Mouse (Mus musculus) CD4-positive naive resting alpha-beta T cell, adult 57 days (primary cell): ENCODE data around the gene Pomt1. TPM values are rescaled to one million over a fixed set of nuclear protein-coding genes. Genes with fewer than 3 reads are reported as not detected.

ENCODE experiments used
- total RNA-seq: library from RNA; stranded (reverse); gene quantifications from one replicate; pipeline ENCODE4 v1.2.4, GENCODE M21; 2023

Pomt1 gene
- 16.4 TPM for total RNA-seq

DNA sequence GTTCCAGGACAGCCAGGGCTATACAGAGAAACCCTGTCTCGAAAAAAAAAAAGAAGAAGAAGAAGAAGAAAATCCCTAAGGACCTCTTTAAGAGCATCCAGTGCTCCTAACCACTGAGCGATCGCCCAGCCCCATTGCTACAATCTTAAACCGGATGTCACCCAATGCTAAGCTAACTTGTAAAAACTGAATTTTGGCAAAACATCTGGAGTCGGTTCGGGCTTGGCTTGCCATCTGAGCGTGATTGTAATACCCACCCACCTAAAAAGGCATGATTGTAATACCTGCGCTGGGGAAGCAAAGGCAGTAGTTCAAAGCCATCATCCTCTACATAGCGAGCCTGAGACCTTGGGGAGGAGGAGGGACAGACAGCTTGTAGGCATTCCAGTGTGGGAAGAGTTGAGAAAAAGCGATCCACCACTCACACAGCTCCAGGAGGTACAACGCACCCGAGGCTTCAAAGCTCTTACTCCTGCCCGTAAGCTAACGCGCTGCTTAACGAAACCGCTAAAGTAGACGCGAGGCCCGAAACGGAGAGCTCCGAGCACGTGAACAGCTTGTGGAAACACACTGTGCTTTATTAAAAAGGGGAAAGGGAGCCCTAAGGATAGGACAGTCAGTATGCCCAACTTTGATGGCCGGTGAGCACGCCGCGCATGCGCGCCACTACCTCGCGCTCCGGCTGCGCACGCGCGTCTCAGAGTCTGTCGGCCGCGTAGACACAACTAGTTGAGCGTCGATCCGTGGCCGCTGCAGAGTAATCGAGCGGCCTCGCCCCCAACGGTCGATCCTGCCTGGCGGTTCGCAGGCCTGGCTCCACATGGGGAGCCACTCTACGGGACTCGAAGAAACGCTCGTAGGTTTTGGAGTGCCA is at the start of gene Pomt1:
Pomt1 (plus strand) TSS at position 705 of the 874 bp plus-strand sequence.

DNA sequence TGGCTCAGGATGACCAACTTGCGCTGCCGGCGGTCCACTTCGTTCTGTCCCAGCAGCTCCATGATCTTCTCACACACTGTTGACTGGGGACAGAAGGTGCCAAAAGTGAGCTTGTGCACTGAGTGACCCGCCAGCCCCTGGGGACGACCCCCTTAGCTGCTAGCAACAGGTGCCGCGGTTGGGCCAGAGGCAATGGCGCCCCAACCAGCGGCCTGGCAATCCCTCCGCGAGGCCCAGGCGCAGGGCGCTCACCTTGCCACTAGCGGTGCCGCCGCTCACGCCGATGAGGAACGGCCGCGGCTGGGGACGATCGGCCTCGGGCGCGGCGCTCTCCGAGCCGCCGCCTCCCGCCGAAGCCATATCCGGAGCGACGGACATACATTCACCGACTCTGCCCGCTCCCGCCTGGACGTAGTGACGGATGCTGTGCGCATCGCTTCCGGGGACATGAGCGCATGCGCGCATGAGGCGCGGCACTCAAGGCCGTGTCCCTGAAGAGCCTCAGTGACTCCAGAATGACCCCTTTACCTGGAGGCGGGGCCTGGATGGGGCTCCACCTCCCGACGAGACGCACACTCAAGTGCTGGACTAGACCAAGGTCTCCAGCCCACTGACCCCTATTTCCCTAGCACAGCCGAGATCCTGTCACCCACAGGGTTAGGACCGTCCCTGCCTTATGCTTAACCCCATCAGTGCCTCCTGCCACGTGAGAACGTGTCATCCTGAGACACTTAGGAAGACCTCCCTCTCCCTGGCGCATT is 23.4 kb downstream of the Pomt1 start, which contains the start of gene Uck1:
Uck1 (minus strand) TSS at position 503 of the 761 bp plus-strand sequence.

DNA sequence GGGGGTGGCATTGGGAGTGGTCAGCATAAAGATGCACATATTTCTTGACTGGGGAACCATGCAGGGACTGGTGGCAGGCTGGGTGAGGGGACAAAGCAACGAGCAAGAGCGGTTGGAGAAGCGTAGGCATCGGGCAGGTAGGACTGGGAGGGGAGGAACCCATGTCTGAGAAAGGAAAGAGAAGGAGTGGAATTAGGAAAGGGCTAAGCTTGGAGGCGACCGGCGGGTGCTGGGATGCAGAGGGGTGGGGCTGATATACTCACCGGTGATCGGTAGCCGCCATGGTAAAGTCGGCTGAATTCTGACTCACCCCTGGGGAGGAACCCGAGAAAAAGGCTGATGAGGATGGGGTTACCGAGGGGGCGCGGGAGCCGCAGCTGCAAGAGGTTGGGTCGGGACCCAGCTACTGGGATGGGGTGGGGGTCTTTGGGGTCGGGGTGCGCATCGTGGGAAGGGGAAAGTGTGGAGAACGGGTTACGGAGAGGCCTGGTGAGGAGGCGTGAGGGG is 51.0 kb downstream of the Pomt1 start, which contains the start of gene Golga2:
Golga2 (plus strand) TSS at position 51 of the 507 bp plus-strand sequence.

DNA sequence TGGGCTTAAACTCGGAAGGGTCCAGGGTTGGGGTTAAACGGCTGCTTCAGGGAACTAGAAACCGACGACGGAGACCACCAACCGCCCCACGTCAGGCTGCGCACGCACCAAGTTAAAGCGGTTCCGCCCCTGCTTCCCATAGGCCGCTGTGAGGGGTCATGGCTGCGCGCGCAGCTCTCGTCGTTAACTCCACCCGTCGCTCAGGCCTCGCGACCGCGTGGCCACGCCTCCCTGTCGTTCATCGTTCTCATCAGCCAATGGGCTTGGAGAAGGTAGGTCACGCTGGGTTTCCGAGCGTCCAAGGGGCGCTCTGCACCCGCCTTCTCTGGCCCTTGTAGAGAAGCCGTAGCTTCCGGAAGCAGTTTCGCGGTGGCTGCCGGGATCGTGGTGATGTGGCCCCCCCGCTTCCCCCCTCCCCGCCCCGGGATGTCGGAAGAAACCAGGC is 51.6 kb downstream of the Pomt1 start, which contains the start of gene Swi5:
Swi5 (minus strand) TSS at position 153 of the 445 bp plus-strand sequence.

Other genes with a start within 250 kb of the Pomt1 start
- 176 TPM for gene Fam78a, start 151.7 kb upstream of the Pomt1 start, total RNA-seq
- not detected for gene Plpp7, start 141.1 kb upstream of the Pomt1 start, total RNA-seq
- 145 TPM for gene Prrc2b, start 85.5 kb upstream of the Pomt1 start, total RNA-seq
- 105 TPM for gene Uck1, start 23.6 kb downstream of the Pomt1 start, total RNA-seq
- gene Golga2, start 50.8 kb downstream of the Pomt1 start, total RNA-seq = 47.1 TPM
- 70.6 TPM for gene Swi5, start 51.5 kb downstream of the Pomt1 start, total RNA-seq
- gene Ciz1, start 115.7 kb downstream of the Pomt1 start, total RNA-seq = 122 TPM
- not detected for gene Dnm1, start 116.7 kb downstream of the Pomt1 start, total RNA-seq
- gene 1110008P14Rik, start 145.3 kb downstream of the Pomt1 start, total RNA-seq = 29.9 TPM
- 3.1 TPM for gene Lcn2, start 151.7 kb downstream of the Pomt1 start, total RNA-seq
- gene Ptges2, start 159.3 kb downstream of the Pomt1 start, total RNA-seq = 10.3 TPM
- gene Naif1, start 213.9 kb downstream of the Pomt1 start, total RNA-seq = 4.7 TPM
- gene Slc25a25, start 214.9 kb downstream of the Pomt1 start, total RNA-seq = 77.5 TPM